Mouse (Mus musculus): ENCODE results near the gene Vmn1r207-ps. TPM values are rescaled to one million over a fixed set of nuclear protein-coding genes. Genes with fewer than 3 reads are reported as not detected.
"Not testable (repeated sequence)": the region's sequence is repeated elsewhere in the genome, so short reads cannot be mapped to it uniquely, and the experiment has no call there.

The Vmn1r207-ps gene
- total RNA-seq (2014; rRNA removed), result not detected in 2 replicates
- polyA plus RNA-seq (2015; fragmentation: Nextera tagmentation; extraction: Ambion mirVana), result not detected in 2 replicates

DNA sequence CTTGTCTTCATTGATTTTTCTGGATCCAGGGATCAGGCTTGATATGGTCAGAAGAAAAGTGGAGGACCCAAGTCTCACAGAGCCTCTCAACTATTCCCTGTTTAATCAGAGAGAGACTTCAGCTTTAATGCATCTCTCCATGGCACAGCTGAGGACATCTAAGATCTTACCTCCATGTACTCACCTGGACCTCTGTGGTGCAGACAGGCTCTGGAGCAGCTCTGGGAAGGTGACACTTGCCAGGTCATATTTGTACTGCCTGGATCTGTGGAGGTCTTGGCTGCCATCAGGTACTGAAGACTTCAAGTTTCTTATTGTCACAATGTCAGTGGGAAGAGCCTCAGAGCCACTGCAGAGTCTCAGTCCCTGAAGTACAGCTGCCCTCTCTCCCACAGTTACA lies at the start of gene Vmn1r207-ps:
Vmn1r207-ps (minus strand) TSS at position 101 of the 400 bp plus-strand sequence.
- not testable (repeated sequence) for H3K36me3 ChIP-seq (ENCODE audit: insufficient read depth, low read length); H3K27ac ChIP-seq; ATAC-seq; H3K4me3 ChIP-seq (ENCODE audit: low read length); H3K27me3 ChIP-seq (ENCODE audit: insufficient read depth, low read length); H3K4me1 ChIP-seq (ENCODE audit: insufficient read depth, low read length); DNase-seq (ENCODE audit: low spot score); H3K9ac ChIP-seq (replicated peaks; ENCODE audit: low read length); H3K4me2 ChIP-seq (ENCODE audit: low read depth, low read length); H3K9me3 ChIP-seq (ENCODE audit: low read length)

DNA sequence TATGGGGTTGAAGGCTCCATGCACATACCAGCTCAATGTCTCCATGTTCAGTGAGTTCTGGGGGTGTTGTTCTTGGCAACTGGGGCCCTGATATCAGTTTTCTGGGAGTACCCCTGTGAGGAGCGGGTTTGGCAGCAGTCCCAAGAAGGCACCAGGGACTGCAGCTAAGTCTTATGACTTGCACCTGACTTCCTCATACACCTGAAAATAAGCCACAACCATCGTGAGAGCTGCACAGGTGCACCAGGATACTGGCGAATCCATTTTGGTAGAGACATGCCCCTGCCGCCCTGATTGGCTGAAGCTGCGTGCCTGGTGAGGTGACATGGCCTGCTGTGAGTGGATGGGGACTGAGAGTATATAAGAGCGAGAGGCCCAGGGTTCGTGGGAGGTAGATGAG lies 47.9 kb upstream of the Vmn1r207-ps start, which contains the start of gene Vmn1r208:
Vmn1r208 (minus strand) TSS at position 101 of the 400 bp plus-strand sequence.
- H3K4me3 ChIP-seq (ENCODE audit: low read length); H3K36me3 ChIP-seq (ENCODE audit: insufficient read depth, low read length); H3K4me1 ChIP-seq (ENCODE audit: insufficient read depth, low read length); ATAC-seq; H3K9me3 ChIP-seq (ENCODE audit: low read length); DNase-seq (ENCODE audit: low spot score); H3K27me3 ChIP-seq (ENCODE audit: insufficient read depth, low read length); H3K4me2 ChIP-seq (ENCODE audit: low read depth, low read length); H3K27ac ChIP-seq; H3K9ac ChIP-seq (replicated peaks; ENCODE audit: low read length): not testable (repeated sequence)
- WGBS, result no CpG with 5 or more reads among the region's 7 CpGs

- H3K4me2 ChIP-seq (ENCODE audit: low read depth, low read length); H3K9ac ChIP-seq (replicated peaks; ENCODE audit: low read length); H3K36me3 ChIP-seq (ENCODE audit: insufficient read depth, low read length); H3K4me1 ChIP-seq (ENCODE audit: insufficient read depth, low read length); H3K27me3 ChIP-seq (ENCODE audit: insufficient read depth, low read length); H3K27ac ChIP-seq; DNase-seq (ENCODE audit: low spot score); H3K4me3 ChIP-seq (ENCODE audit: low read length); H3K9me3 ChIP-seq (ENCODE audit: low read length); ATAC-seq: not testable (repeated sequence)
- 88% methylated on average over 1 of the region's 2 CpGs for WGBS
These were observed 42.2 kb upstream of the Vmn1r207-ps start for GRCm38 (mm10) chr13:22771592-22771991.

GRCm38 (mm10) chr13:22747524-22747923 lies 18.1 kb upstream of the Vmn1r207-ps start:
- H3K27ac ChIP-seq, result no peak overlapping the region
- H3K9me3 ChIP-seq (ENCODE audit: low read length), result no peaks in the 10 kb centered on the region
- no peaks in the 10 kb centered on the region for H3K27me3 ChIP-seq (ENCODE audit: insufficient read depth, low read length)
- no peak overlapping the region for H3K4me2 ChIP-seq (ENCODE audit: low read depth, low read length)
- DNase-seq (ENCODE audit: low spot score) (peak; percentile 56), ATAC-seq (0 out of 2 replicates have a peak, but pooled peaks have one; percentile 59)
- peak; percentile 61 for TF ChIP-seq CTCF (IDR thresholded peaks at IDR 0.05; ENCODE audit: low read depth)
- no peaks in the 10 kb centered on the region for H3K4me1 ChIP-seq (ENCODE audit: insufficient read depth, low read length)
- no peaks in the 10 kb centered on the region for H3K36me3 ChIP-seq (ENCODE audit: insufficient read depth, low read length)
- H3K9ac ChIP-seq (replicated peaks; ENCODE audit: low read length), result no peak overlapping the region
- no peak overlapping the region for H3K4me3 ChIP-seq (ENCODE audit: low read length)

GRCm38 (mm10) chr13:22706947-22707346 lies 22.5 kb downstream of the Vmn1r207-ps start:
- not testable (repeated sequence) for H3K4me3 ChIP-seq (ENCODE audit: low read length); H3K4me2 ChIP-seq (ENCODE audit: low read depth, low read length); DNase-seq (ENCODE audit: low spot score); H3K9ac ChIP-seq (replicated peaks; ENCODE audit: low read length); ATAC-seq; H3K27ac ChIP-seq; H3K36me3 ChIP-seq (ENCODE audit: insufficient read depth, low read length); H3K4me1 ChIP-seq (ENCODE audit: insufficient read depth, low read length); H3K9me3 ChIP-seq (ENCODE audit: low read length); H3K27me3 ChIP-seq (ENCODE audit: insufficient read depth, low read length)

GRCm38 (mm10) chr13:22702951-22703350 lies 26.5 kb downstream of the Vmn1r207-ps start:
- H3K4me2 ChIP-seq (ENCODE audit: low read depth, low read length); H3K4me1 ChIP-seq (ENCODE audit: insufficient read depth, low read length); H3K9me3 ChIP-seq (ENCODE audit: low read length); H3K27ac ChIP-seq; DNase-seq (ENCODE audit: low spot score); H3K4me3 ChIP-seq (ENCODE audit: low read length); H3K36me3 ChIP-seq (ENCODE audit: insufficient read depth, low read length); H3K9ac ChIP-seq (replicated peaks; ENCODE audit: low read length); H3K27me3 ChIP-seq (ENCODE audit: insufficient read depth, low read length); ATAC-seq: not testable (repeated sequence)
- WGBS, result 32% methylated on average over 2 of the region's 2 CpGs

Other genes starting within 250 kb of the Vmn1r207-ps start
- gene Vmn1r202, start 224.2 kb downstream of the Vmn1r207-ps start, total RNA-seq (2014; rRNA removed), result not detected in 2 replicates
- gene Vmn1r202, start 224.2 kb downstream of the Vmn1r207-ps start, polyA plus RNA-seq (2015; fragmentation: Nextera tagmentation; extraction: Ambion mirVana), result not detected in 2 replicates
- not detected in 2 replicates for gene Vmn1r203, start 211.5 kb downstream of the Vmn1r207-ps start, total RNA-seq (2014; rRNA removed)
- not detected in 2 replicates for gene Vmn1r203, start 211.5 kb downstream of the Vmn1r207-ps start, polyA plus RNA-seq (2015; fragmentation: Nextera tagmentation; extraction: Ambion mirVana)
- gene Vmn1r204, start 176.4 kb downstream of the Vmn1r207-ps start, total RNA-seq (2014; rRNA removed), result not detected in 2 replicates
- gene Vmn1r204, start 176.4 kb downstream of the Vmn1r207-ps start, polyA plus RNA-seq (2015; fragmentation: Nextera tagmentation; extraction: Ambion mirVana), result not detected in 2 replicates
- not detected in 2 replicates for gene Vmn1r205, start 136.6 kb downstream of the Vmn1r207-ps start, total RNA-seq (2014; rRNA removed)
- gene Vmn1r205, start 136.6 kb downstream of the Vmn1r207-ps start, polyA plus RNA-seq (2015; fragmentation: Nextera tagmentation; extraction: Ambion mirVana), result not detected in 2 replicates
- not detected in 2 replicates for gene Vmn1r206, start 105.4 kb downstream of the Vmn1r207-ps start, total RNA-seq (2014; rRNA removed)
- gene Vmn1r206, start 105.4 kb downstream of the Vmn1r207-ps start, polyA plus RNA-seq (2015; fragmentation: Nextera tagmentation; extraction: Ambion mirVana), result not detected in 2 replicates
- not detected in 2 replicates for gene Vmn1r208, start 47.8 kb upstream of the Vmn1r207-ps start, total RNA-seq (2014; rRNA removed)
- gene Vmn1r208, start 47.8 kb upstream of the Vmn1r207-ps start, polyA plus RNA-seq (2015; fragmentation: Nextera tagmentation; extraction: Ambion mirVana), result not detected in 2 replicates
- 0.05 TPM in 1 of 2 replicates, not detected in the other for gene Vmn1r209, start 80.1 kb upstream of the Vmn1r207-ps start, total RNA-seq (2014; rRNA removed)
- not detected in 2 replicates for gene Vmn1r209, start 80.1 kb upstream of the Vmn1r207-ps start, polyA plus RNA-seq (2015; fragmentation: Nextera tagmentation; extraction: Ambion mirVana)
- not detected in 2 replicates for gene Vmn1r210, start 101.7 kb upstream of the Vmn1r207-ps start, total RNA-seq (2014; rRNA removed)
- gene Vmn1r210, start 101.7 kb upstream of the Vmn1r207-ps start, polyA plus RNA-seq (2015; fragmentation: Nextera tagmentation; extraction: Ambion mirVana), result not detected in 2 replicates
- not detected in 2 replicates for gene Vmn1r211, start 127.9 kb upstream of the Vmn1r207-ps start, total RNA-seq (2014; rRNA removed)
- gene Vmn1r211, start 127.9 kb upstream of the Vmn1r207-ps start, polyA plus RNA-seq (2015; fragmentation: Nextera tagmentation; extraction: Ambion mirVana), result not detected in 2 replicates
- not detected in 2 replicates for gene Vmn1r212, start 154.6 kb upstream of the Vmn1r207-ps start, total RNA-seq (2014; rRNA removed)
- gene Vmn1r212, start 154.6 kb upstream of the Vmn1r207-ps start, polyA plus RNA-seq (2015; fragmentation: Nextera tagmentation; extraction: Ambion mirVana), result not detected in 2 replicates

All from hindbrain, postnatal 0 days (tissue).